Mouse (Mus musculus) granulocyte monocyte progenitor cell, adult 5-6 weeks (primary cell): ENCODE data around the gene Dynlt1a. TPM values are rescaled to one million over a fixed set of nuclear protein-coding genes. Genes with fewer than 3 reads are reported as not detected.
"Not testable (repeated sequence)": the region's sequence is repeated elsewhere in the genome, so short reads cannot be mapped to it uniquely, and the experiment has no call there.

Experiments
- ATAC-seq: replicated peaks from 2 replicates; pipeline ENCODE4 v1.8.0; 2016; ENCODE audit warnings: mild to moderate bottlenecking, moderate TSS enrichment, inconsistent platforms; ENCODE audit not compliant: poor library complexity, severe bottlenecking
- total RNA-seq, 2 experiments: library from RNA; stranded (forward) in 1 of 2; stranded (reverse) in 1 of 2; fragments of 200-712, 200-1000 nt in 1 of 2; fragments of >200 nt in 1 of 2; fragmentation: Nextera tagmentation in 1 of 2; gene quantifications; 2 replicates each; pipeline ENCODE4 v1.2.3; 2014 to 2017

The Dynlt1a gene
- total RNA-seq, 2 experiments from 2014 or later = 7.0 to 7.7 TPM

GRCm38 (mm10) chr17:6293882-6294281 is 23.4 kb downstream of the Dynlt1a start:
- ATAC-seq = not testable (repeated sequence)

GRCm38 (mm10) chr17:6289045-6289444 is 28.3 kb downstream of the Dynlt1a start:
- not testable (repeated sequence) for ATAC-seq

GRCm38 (mm10) chr17:6286169-6286568 is 31.1 kb downstream of the Dynlt1a start:
- ATAC-seq = not testable (repeated sequence)

DNA sequence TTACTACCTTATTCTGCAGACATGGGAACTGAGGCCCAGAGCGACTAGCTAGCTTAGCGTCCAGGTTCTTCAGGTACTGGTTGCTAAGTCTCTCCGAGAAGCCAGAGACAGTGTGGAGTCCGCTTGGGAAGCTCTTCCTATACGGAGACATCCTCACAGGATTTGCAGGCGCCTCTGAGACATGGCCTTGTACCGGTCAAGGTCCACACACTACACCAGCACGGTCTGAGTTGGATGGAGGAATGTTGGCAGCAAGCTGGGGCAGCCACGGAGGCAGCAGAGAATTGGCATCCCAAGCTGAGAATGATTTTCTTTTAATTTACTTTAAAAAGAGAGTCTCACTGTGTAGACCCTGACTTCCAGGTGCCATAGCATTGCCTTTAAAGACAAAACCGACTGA is 34.2 kb downstream of the Dynlt1a start:
- not testable (repeated sequence) for ATAC-seq

- ATAC-seq = not testable (repeated sequence)
Measured at GRCm38 (mm10) chr17:6280513-6280912, 36.8 kb downstream of the Dynlt1a start.

DNA sequence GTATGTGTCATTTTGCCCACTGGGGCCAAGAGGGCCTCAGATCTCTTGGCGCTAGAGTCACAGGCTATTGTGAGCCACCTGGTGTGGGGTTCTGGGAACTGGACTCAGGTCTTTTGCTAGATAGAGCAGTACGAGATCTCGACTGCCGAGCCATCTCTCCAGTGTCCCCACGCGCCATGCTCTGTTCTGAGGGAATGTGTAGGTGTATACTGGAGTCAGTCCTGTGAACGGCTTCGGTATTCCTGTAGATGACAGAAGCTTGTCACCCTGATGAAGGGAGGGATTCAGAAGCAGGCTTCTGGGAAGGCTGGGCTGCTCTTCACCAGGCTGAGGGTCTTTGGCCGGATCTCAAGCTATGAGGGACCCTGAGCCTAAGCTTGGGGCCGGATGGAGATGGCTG is 37.5 kb downstream of the Dynlt1a start:
- ATAC-seq = not testable (repeated sequence)

- ATAC-seq = peak; percentile 60
Measured at GRCm38 (mm10) chr17:6279205-6279604, 38.1 kb downstream of the Dynlt1a start.

DNA sequence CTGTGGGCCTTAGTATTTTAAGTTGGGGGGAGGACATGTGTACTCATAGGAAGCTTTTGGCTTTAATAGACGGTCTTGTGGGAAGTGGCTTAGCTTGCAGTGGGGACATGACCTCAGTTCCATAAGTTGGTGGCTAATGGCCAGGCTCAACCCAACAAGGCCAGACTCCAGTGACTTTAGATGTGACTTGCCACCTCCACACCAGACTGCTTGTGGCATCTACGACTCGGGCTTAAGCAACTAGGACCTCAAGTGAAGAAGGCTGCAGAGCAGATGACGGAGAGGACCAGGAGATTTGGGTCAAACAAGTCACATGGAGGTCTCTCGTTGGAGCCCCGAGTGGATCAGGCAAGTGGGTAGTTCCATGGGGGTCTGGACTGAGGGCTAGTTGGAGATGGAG is 42.6 kb downstream of the Dynlt1a start:
- not testable (repeated sequence) for ATAC-seq

DNA sequence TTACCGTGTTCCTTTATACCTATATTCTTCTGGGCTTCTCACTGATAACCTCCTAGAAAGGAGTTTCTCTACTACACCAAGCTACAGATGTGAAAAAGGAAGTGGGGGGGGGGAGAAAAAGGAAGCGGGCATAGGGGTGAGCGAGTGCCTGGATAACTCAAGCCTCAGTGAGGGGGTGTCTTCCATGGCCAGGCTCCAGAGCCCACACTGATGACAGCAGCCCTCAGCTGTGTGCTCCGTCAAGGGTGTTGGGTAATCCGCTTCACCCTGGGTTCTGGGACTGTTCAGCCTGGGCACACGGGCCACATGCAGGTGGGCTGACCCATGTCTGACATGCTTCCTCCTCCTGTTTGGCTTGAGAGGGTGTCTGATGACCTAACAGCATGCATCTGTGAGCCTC is 45.3 kb downstream of the Dynlt1a start:
- ATAC-seq = peak; percentile 86

- 0 out of 2 replicates have a peak, but pooled peaks have one; percentile 16 for ATAC-seq
Measured at GRCm38 (mm10) chr17:6270840-6271239, 46.5 kb downstream of the Dynlt1a start.

GRCm38 (mm10) chr17:6269876-6270831 is 47.1 kb downstream of the Dynlt1a start:
- ATAC-seq = peak; percentile 68

DNA sequence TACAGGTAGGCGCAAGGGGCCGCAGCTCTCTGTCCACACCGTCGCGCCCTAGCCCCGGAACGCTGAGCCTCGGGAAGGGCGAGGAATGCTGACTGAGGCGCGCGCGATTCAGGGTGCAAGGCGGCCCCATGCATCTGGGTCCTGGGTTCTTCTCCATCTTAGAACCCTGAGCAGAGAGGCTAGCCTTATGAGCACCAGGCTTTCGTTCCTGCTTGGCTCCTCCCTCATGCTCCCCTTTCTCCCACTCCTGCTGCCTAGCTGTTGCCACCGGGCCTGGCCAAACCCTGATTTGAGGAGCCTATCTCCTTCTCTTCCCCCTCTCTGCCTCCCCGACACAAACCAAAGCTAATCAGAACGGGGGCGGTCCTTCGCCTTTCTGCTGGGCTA is 60.2 kb downstream of the Dynlt1a start:
- ATAC-seq = not testable (repeated sequence)

GRCm38 (mm10) chr17:6256400-6257069 is 60.8 kb downstream of the Dynlt1a start, which contains the start of gene Tmem181a:
Tmem181a (plus strand) TSS chr17:6256860.
- peak; percentile 80 for ATAC-seq

Other genes starting within 250 kb of the Dynlt1a start
- gene Serac1, start 237.8 kb downstream of the Dynlt1a start, total RNA-seq (2014; fragmentation: Nextera tagmentation) = 4.3 and 5.0 TPM in 2 replicates
- 1.9 and 5.5 TPM in 2 replicates for gene Serac1, start 237.8 kb downstream of the Dynlt1a start, total RNA-seq (2017)
- 63.8 and 77.1 TPM in 2 replicates for gene Gtf2h5, start 237.7 kb downstream of the Dynlt1a start, total RNA-seq (2014; fragmentation: Nextera tagmentation)
- 53.3 and 74.9 TPM in 2 replicates for gene Gtf2h5, start 237.7 kb downstream of the Dynlt1a start, total RNA-seq (2017)
- gene Tulp4, start 211.1 kb downstream of the Dynlt1a start, total RNA-seq (2014; fragmentation: Nextera tagmentation) = 1.0 and 3.1 TPM in 2 replicates
- gene Tulp4, start 211.1 kb downstream of the Dynlt1a start, total RNA-seq (2017) = 9.5 and 9.8 TPM in 2 replicates
- 9.7 and 13.0 TPM in 2 replicates for gene Tmem181a, start 60.6 kb downstream of the Dynlt1a start, total RNA-seq (2014; fragmentation: Nextera tagmentation)
- 7.4 and 8.2 TPM in 2 replicates for gene Tmem181a, start 60.6 kb downstream of the Dynlt1a start, total RNA-seq (2017)
- 96.0 and 128 TPM in 2 replicates for gene Dynlt1b, start 112.6 kb upstream of the Dynlt1a start, total RNA-seq (2014; fragmentation: Nextera tagmentation)
- gene Dynlt1b, start 112.6 kb upstream of the Dynlt1a start, total RNA-seq (2017) = 142 and 194 TPM in 2 replicates